Comparison of ENCODE assay signal across 8 mouse cellular contexts in the genomic region with DNA sequence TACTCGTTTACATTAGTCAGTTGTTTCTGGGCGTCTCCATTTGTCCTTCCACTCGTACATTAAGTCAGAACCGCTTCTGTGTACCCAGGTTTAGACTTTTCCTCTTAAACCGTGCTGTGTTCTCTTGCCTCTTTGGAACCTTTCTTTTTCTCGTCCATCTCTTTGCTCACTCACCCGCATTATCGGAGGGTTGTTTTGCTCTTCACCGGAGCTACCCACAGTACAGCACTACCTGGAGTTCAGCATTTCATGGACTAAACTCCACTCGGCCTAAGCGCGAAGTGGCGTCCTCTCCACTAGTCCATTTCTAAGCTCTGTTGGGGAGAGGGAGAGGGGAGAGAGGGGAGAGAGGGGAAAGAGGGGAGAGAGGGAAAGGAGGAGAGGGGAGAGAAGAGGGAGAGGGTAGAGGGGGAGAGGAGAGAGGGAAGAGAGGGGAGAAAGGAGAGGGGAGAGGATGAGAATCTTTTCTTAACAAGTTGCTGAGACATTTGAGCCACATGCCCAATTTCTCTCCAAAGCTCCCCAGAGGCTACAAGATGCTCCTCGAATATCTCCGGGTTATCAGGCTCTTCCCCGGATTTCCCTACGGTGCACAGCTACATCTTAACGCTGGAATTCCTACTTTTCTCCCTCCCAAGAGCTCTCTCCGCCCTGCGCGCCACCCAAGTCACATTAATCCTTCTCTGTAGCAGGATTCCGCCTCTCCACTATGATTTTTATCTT. TPM values are rescaled to one million over a fixed set of nuclear protein-coding genes. Genes with fewer than 3 reads are reported as not detected.
DNase-seq lines count a peak whose midpoint lies in the region; ATAC-seq and TF ChIP-seq lines count a peak whose summit lies in the region.
"Had no signal": no experiment of that assay in that cellular context is flagged by ENCODE, and none has a peak within 500 bp of the region (broad histone marks: within the 10 kb centered on the region; RNA-seq: fewer than 3 reads in every experiment).

No protein-coding gene starts in this region.

- in situ Hi-C loops in CH12.LX (cut with MboI; ENCODE audit: low pct_ligation_motif_present, low pct_unique_long_range_greater_than_20kb, low sequenced_read_pairs), result loop anchor here (25.0 kb wide), 1 partner anchor 1412 kb away; no protein-coding TSS in a partner anchor

- TF ChIP-seq POLR2A in CH12.LX (IDR thresholded peaks at IDR 0.05; ENCODE audit: low read depth, low read length), result no peak

- H3K4me2 ChIP-seq in CH12.LX (ENCODE audit: insufficient read depth, low read depth, poor library complexity, severe bottlenecking), result peak overlapping the region; percentile 41
- peak overlapping the region; percentile 58 for H3K4me2 ChIP-seq in forebrain, postnatal 0 days (ENCODE audit: low read depth)
- peak overlapping the region; percentile 70 for H3K4me2 ChIP-seq in liver, postnatal 0 days (ENCODE audit: low read depth, low read length)

- no peak for TF ChIP-seq EP300 in CH12.LX (IDR thresholded peaks at IDR 0.05; ENCODE audit: low read length)
- no peak for TF ChIP-seq EP300 in liver, postnatal 0 days (IDR thresholded peaks at IDR 0.05; ENCODE audit: low read depth)

- WGBS in forebrain, postnatal 0 days, result 1% methylated on average over 22 of the region's 22 CpGs
- under 1% methylated on average over 22 of the region's 22 CpGs for WGBS in liver, postnatal 0 days (ENCODE audit: insufficient replicate concordance)

- peaks cover 0 to 13% of the 10 kb centered on the region in 2 experiments; a peak in 1 of 4 replicates for H3K4me1 ChIP-seq in CH12.LX (ENCODE audit: control insufficient read depth in 1 of 2, insufficient read depth in 2 of 2)
- H3K4me1 ChIP-seq in forebrain, postnatal 0 days (ENCODE audit: insufficient read depth), result no peaks in the 10 kb centered on the region
- 0 out of 2 replicates have a peak, but pooled peaks cover 4% of the 10 kb centered on the region for H3K4me1 ChIP-seq in liver, postnatal 0 days (ENCODE audit: insufficient read depth)

- peak overlapping the region; percentile 61 to 71 (median 62) for H3K4me3 ChIP-seq in CH12.LX (replicated peaks in 1 of 3; ENCODE audit: low read depth in 2 of 3, low read length in 2 of 3, poor library complexity in 1 of 3)
- H3K4me3 ChIP-seq in forebrain, postnatal 0 days (ENCODE audit: low read depth, low read length), result peak overlapping the region; percentile 33
- H3K4me3 ChIP-seq in liver, postnatal 0 days (ENCODE audit: low read depth, low read length), result peak overlapping the region; percentile 26

- peaks cover 3% of the 10 kb centered on the region for H3K9me3 ChIP-seq in CH12.LX (replicated peaks; ENCODE audit: low read length)
- no peaks in the 10 kb centered on the region for H3K9me3 ChIP-seq in forebrain, postnatal 0 days (ENCODE audit: low read length)
- H3K9me3 ChIP-seq in liver, postnatal 0 days (ENCODE audit: low read length), result no peaks in the 10 kb centered on the region

- no peaks in the 10 kb centered on the region for H3K79me2 ChIP-seq in CH12.LX (replicated peaks; ENCODE audit: control insufficient read depth, extremely low read depth, insufficient read depth, poor library complexity, severe bottlenecking)

- peak; percentile 46 for ATAC-seq in forebrain, postnatal 0 days
- ATAC-seq in liver, postnatal 0 days, result no peak
- ATAC-seq in monocyte, adult 5-6 weeks (replicated peaks; ENCODE audit: insufficient number of reproducible peaks, low FRiP score, low TSS enrichment, poor library complexity, severe bottlenecking), result no peak

- DNase-seq in 3134 (ENCODE audit: extremely low read depth, insufficient read length, low spot score), result peak; percentile 62
- DNase-seq in CH12.LX (ENCODE audit: extremely low read depth), result no peak
- DNase-seq in forebrain, postnatal 0 days, result no peak
- no peak for DNase-seq in liver, postnatal 0 days
- DNase-seq in cerebellum, postnatal 25 days, result no peak
- no peak for DNase-seq in spleen, postnatal 36 days (ENCODE audit: low spot score in 2 of 2)
- DNase-seq: gastrocnemius, postnatal 14 days had no signal

- peaks cover 24% of the 10 kb centered on the region for H3K27me3 ChIP-seq in CH12.LX (replicated peaks)
- H3K27me3 ChIP-seq in forebrain, postnatal 0 days (ENCODE audit: insufficient read depth, low read length), result peaks cover 8% of the 10 kb centered on the region; the same call in 1 of the 2 replicates
- no peaks in the 10 kb centered on the region for H3K27me3 ChIP-seq in liver, postnatal 0 days (ENCODE audit: insufficient read depth, low read length)

- H3K27ac ChIP-seq in CH12.LX (ENCODE audit: insufficient read depth, low read depth), result peak overlapping the region; percentile 5; the same call in 1 of the 2 replicates
- no peak overlapping the region for H3K27ac ChIP-seq in forebrain, postnatal 0 days (ENCODE audit: low read depth, low read length)
- no peak overlapping the region for H3K27ac ChIP-seq in liver, postnatal 0 days (ENCODE audit: low read depth)

- no peak for TF ChIP-seq RAD21 in CH12.LX (IDR thresholded peaks at IDR 0.05; ENCODE audit: low read depth, low read length)

- no peak for TF ChIP-seq CTCF in CH12.LX (conservative IDR thresholded peaks at IDR 0.05 in 1 of 2, IDR thresholded peaks at IDR 0.05 in 1 of 2; ENCODE audit: low read depth in 2 of 2, low read length in 2 of 2)
- no peak for TF ChIP-seq CTCF in forebrain, postnatal 0 days (IDR thresholded peaks at IDR 0.05; ENCODE audit: low read depth)
- TF ChIP-seq CTCF in liver, postnatal 0 days (IDR thresholded peaks at IDR 0.05; ENCODE audit: low read depth), result no peak

- H3K36me3 ChIP-seq in CH12.LX (replicated peaks in 1 of 2; ENCODE audit: control insufficient read depth in 1 of 2, insufficient read depth in 1 of 2, low read length in 1 of 2), result no peaks in the 10 kb centered on the region
- no peaks in the 10 kb centered on the region for H3K36me3 ChIP-seq in forebrain, postnatal 0 days (ENCODE audit: insufficient read depth)
- H3K36me3 ChIP-seq in liver, postnatal 0 days (replicated peaks; ENCODE audit: insufficient read depth, low read length), result no peaks in the 10 kb centered on the region

- dilution Hi-C loops in CH12.LX (cut with MboI; ENCODE audit: extremely low pct_ligation_motif_present, extremely low pct_unique_long_range_greater_than_20kb, low sequenced_read_pairs), result no loop called here

- H3K9ac ChIP-seq in CH12.LX (ENCODE audit: insufficient read depth, low read depth), result peak overlapping the region; percentile 27
- H3K9ac ChIP-seq in forebrain, postnatal 0 days, result peak overlapping the region; percentile 37
- no peak overlapping the region for H3K9ac ChIP-seq in liver, postnatal 0 days (replicated peaks)

TF ChIP-seq in CH12.LX, 34 proteins besides CTCF, POLR2A, EP300 and RAD21:
- TF ChIP-seq ZKSCAN1 (IDR thresholded peaks at IDR 0.05; ENCODE audit: borderline replicate concordance, low read depth, low read length), result no peak
- TF ChIP-seq USF2 (conservative IDR thresholded peaks at IDR 0.05; ENCODE audit: low read depth, low read length), result no peak
- TF ChIP-seq NELFE (IDR thresholded peaks at IDR 0.05; ENCODE audit: low read depth, low read length), result no peak
- TF ChIP-seq ETS1 (conservative IDR thresholded peaks at IDR 0.05; ENCODE audit: low read depth, low read length), result no peak
- no peak for TF ChIP-seq ZC3H11A (IDR thresholded peaks at IDR 0.05; ENCODE audit: low read depth, low read length)
- no peak for TF ChIP-seq UBTF (IDR thresholded peaks at IDR 0.05; ENCODE audit: low read depth, low read length)
- no peak for TF ChIP-seq GABPA (IDR thresholded peaks at IDR 0.05; ENCODE audit: insufficient replicate concordance, low read depth, low read length)
- TF ChIP-seq CHD2 (IDR thresholded peaks at IDR 0.05; ENCODE audit: low read length), result no peak
- TF ChIP-seq CHD1 (IDR thresholded peaks at IDR 0.05; ENCODE audit: low read depth, low read length), result no peak
- no peak for TF ChIP-seq SMC3 (IDR thresholded peaks at IDR 0.05; ENCODE audit: low read depth, low read length)
- no peak for TF ChIP-seq BHLHE40 (IDR thresholded peaks at IDR 0.05; ENCODE audit: low read depth, low read length)
- TF ChIP-seq MAX (IDR thresholded peaks at IDR 0.05; ENCODE audit: low read length), result no peak
- TF ChIP-seq MXI1 (IDR thresholded peaks at IDR 0.05; ENCODE audit: low read depth, low read length), result no peak
- no peak for TF ChIP-seq MAZ (IDR thresholded peaks at IDR 0.05; ENCODE audit: low read depth, low read length)
- TF ChIP-seq NRF1 (IDR thresholded peaks at IDR 0.05; ENCODE audit: low read depth, low read length), result no peak
- no peak for TF ChIP-seq ZNF384 (IDR thresholded peaks at IDR 0.05; ENCODE audit: low read depth, low read length)
- TF ChIP-seq SIN3A (IDR thresholded peaks at IDR 0.05; ENCODE audit: low read length), result no peak
- TF ChIP-seq KAT2A (IDR thresholded peaks at IDR 0.05; ENCODE audit: insufficient replicate concordance, low read length), result no peak
- no peak for TF ChIP-seq JUND (conservative IDR thresholded peaks at IDR 0.05; ENCODE audit: low read depth, low read length)

RNA-seq across cellular contexts. Expression of a gene that starts 52.5 kb away (rescaled TPM):
- total RNA-seq in CH12.LX (2012; rRNA removed), result not detected in 2 replicates
- not detected in 2 replicates for total RNA-seq in CH12.LX (2014; rRNA removed)
- 0.06 TPM in 1 of 2 replicates, not detected in the other for polyA plus RNA-seq in CH12.LX (2012; ENCODE audit: insufficient read length, low read depth)
- total RNA-seq in forebrain, postnatal 0 days (2014; rRNA removed), result not detected in 2 replicates
- not detected in 2 replicates for polyA plus RNA-seq in forebrain, postnatal 0 days (2015; fragmentation: Nextera tagmentation; extraction: Ambion mirVana)
- polyA plus RNA-seq in liver, postnatal 0 days (2015; fragmentation: Nextera tagmentation; extraction: Ambion mirVana), result not detected in 2 replicates
- not detected in 3 replicates for total RNA-seq in monocyte, adult 5-6 weeks (2017)
- total RNA-seq: gastrocnemius, postnatal 14 days had no signal
